Mouse (Mus musculus): ENCODE results near the gene Cxcl10.

DNA sequence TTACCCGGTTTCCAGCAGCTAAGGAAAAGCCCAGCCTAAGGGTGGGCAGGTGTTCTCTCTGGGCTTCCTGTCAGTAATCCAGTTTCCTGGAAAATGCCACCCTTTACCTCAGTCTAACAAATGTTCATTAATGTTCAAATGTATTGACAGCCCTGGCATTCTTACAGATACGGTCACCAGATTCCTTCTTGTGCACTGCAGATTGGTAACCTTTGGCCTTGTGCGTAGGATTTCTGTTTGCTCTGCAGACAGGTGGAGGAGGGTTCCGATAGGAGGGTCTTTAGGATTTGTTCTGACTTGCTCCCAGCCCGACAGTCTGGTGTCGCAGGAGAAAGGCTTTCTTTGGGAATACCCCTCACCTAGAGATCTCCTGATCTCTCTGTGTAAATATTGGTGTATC is 17.9 kb upstream of the Cxcl10 start:
- TF ChIP-seq CTCF (IDR thresholded peaks at IDR 0.05; ENCODE audit: control insufficient read depth, insufficient read depth, insufficient read length) (no peak), MAX (IDR thresholded peaks at IDR 0.05) (no peak), FOSL1 (IDR thresholded peaks at IDR 0.05; ENCODE audit: insufficient read depth, low read length, poor library complexity, severe bottlenecking) (no peak), USF1 (IDR thresholded peaks at IDR 0.05; ENCODE audit: low read depth) (no peak), MYOG (IDR thresholded peaks at IDR 0.05; ENCODE audit: control insufficient read depth, extremely low read depth, insufficient read length) (no peak)

Measured in C2C12 (cell line).